Mouse (Mus musculus): ENCODE data around the gene Hdac11. TPM values are rescaled to one million over a fixed set of nuclear protein-coding genes. Genes with fewer than 3 reads are reported as not detected.

The Hdac11 gene
- polyA plus RNA-seq, 1 experiment from 2014 or later = 24.5 TPM

GRCm38 (mm10) chr6:91220062-91220461, 63.6 kb downstream of the Hdac11 start:
- H3K4me1 ChIP-seq (ENCODE audit: control insufficient read depth, insufficient read depth, low read length) = peaks cover 6% of the 10 kb centered on the region; the same call in 1 of the 2 replicates
- H3K4me2 ChIP-seq (ENCODE audit: low read length) = no peak overlapping the region
- H3K27me3 ChIP-seq (replicated peaks; ENCODE audit: control insufficient read depth, insufficient read depth, low read length) = no peaks in the 10 kb centered on the region
- H3K4me3 ChIP-seq (ENCODE audit: low read depth, low read length) = no peak overlapping the region
- H3K9ac ChIP-seq (ENCODE audit: low read length) = no peak overlapping the region
- H3K36me3 ChIP-seq (ENCODE audit: control insufficient read depth, insufficient read depth, low read length) = no peaks in the 10 kb centered on the region
- H3K27ac ChIP-seq (ENCODE audit: low read depth, low read length) = no peak overlapping the region
- ATAC-seq = peak; percentile 56; the same call in 1 of the 2 replicates
- H3K9me3 ChIP-seq (replicated peaks; ENCODE audit: control insufficient read depth, low read length) = no peaks in the 10 kb centered on the region
- DNase-seq (ENCODE audit: low spot score) = peak; percentile 62

DNA sequence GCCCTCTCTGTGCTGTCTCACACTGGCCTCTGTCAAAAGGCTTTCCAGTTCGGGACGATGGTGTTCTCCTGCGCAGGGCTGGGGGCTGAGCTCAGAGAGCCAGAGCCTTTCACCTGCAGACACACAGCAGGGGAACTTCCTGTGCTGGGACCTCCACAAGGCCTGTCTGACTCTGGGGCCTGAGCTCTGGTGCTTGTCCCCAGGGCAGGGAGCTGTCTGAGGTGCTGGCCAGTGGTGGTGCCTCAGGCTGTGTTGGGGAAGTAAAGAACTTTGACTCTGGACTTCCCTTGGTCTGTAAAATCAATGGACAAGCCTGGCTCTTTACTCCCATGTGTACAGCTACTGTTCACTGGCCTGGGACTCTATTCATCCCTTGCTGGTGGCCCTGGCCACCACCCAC, 64.6 kb downstream of the Hdac11 start:
- Histone ChIP-seq H3K27ac (ENCODE audit: low read depth, low read length) (no peak overlapping the region), H3K36me3 (ENCODE audit: control insufficient read depth, insufficient read depth, low read length) (no peaks in the 10 kb centered on the region), H3K4me2 (ENCODE audit: low read length) (no peak overlapping the region), H3K9ac (ENCODE audit: low read length) (no peak overlapping the region), H3K4me3 (ENCODE audit: low read depth, low read length) (no peak overlapping the region), H3K27me3 (replicated peaks; ENCODE audit: control insufficient read depth, insufficient read depth, low read length) (no peaks in the 10 kb centered on the region), H3K9me3 (replicated peaks; ENCODE audit: control insufficient read depth, low read length) (no peaks in the 10 kb centered on the region), H3K4me1 (ENCODE audit: control insufficient read depth, insufficient read depth, low read length) (peaks cover 6% of the 10 kb centered on the region; the same call in 1 of the 2 replicates)
- no peak for DNase-seq (ENCODE audit: low spot score)
- ATAC-seq = no peak
- 6% methylated on average over 3 of the region's 3 CpGs for WGBS

- H3K27me3 ChIP-seq (replicated peaks; ENCODE audit: control insufficient read depth, insufficient read depth, low read length) = no peaks in the 10 kb centered on the region
- H3K4me3 ChIP-seq (ENCODE audit: low read depth, low read length) = no peak overlapping the region
- no peak overlapping the region for H3K4me2 ChIP-seq (ENCODE audit: low read length)
- DNase-seq (ENCODE audit: low spot score) (no peak), ATAC-seq (no peak)
- no peaks in the 10 kb centered on the region for H3K9me3 ChIP-seq (replicated peaks; ENCODE audit: control insufficient read depth, low read length)
- WGBS = 73% methylated on average over 10 of the region's 10 CpGs
- H3K4me1 ChIP-seq (ENCODE audit: control insufficient read depth, insufficient read depth, low read length) = peaks cover 6% of the 10 kb centered on the region; the same call in 1 of the 2 replicates
- no peak overlapping the region for H3K27ac ChIP-seq (ENCODE audit: low read depth, low read length)
- no peak overlapping the region for H3K9ac ChIP-seq (ENCODE audit: low read length)
- H3K36me3 ChIP-seq (ENCODE audit: control insufficient read depth, insufficient read depth, low read length) = no peaks in the 10 kb centered on the region
Measured at GRCm38 (mm10) chr6:91222694-91223346, 66.4 kb downstream of the Hdac11 start.

Other genes with a start within 250 kb of the Hdac11 start
- 15.0 and 18.1 TPM in 2 replicates for gene Iqsec1, start 168.0 kb upstream of the Hdac11 start, polyA plus RNA-seq (2014; fragmentation: Nextera tagmentation; extraction: Ambion mirVana)
- 13.9 and 15.6 TPM in 2 replicates for gene Nup210, start 39.8 kb upstream of the Hdac11 start, polyA plus RNA-seq (2014; fragmentation: Nextera tagmentation; extraction: Ambion mirVana)
- 7.3 and 12.8 TPM in 2 replicates for gene Fbln2, start 55.8 kb downstream of the Hdac11 start, polyA plus RNA-seq (2014; fragmentation: Nextera tagmentation; extraction: Ambion mirVana)